Mouse (Mus musculus) G1E (cell line): Measurements from ENCODE around the gene D930048N14Rik. TPM values are rescaled to one million over a fixed set of nuclear protein-coding genes. Genes with fewer than 3 reads are reported as not detected.
"Not testable (repeated sequence)": the region's sequence is repeated elsewhere in the genome, so short reads cannot be mapped to it uniquely, and the experiment has no call there.

Experiments
- ATAC-seq: 2 replicates; pipeline ENCODE4 v1.8.0; 2016; ENCODE audit warnings: mild to moderate bottlenecking; ENCODE audit not compliant: insufficient number of reproducible peaks, poor library complexity, low FRiP score, severe bottlenecking; ENCODE audit errors: extremely low read depth
- DNase-seq: peaks from one replicate; pipeline ENCODE4 v3.0.0; 2012; ENCODE audit warnings: low spot score
- H3K27me3 ChIP-seq: 2 replicates; pipeline ENCODE4 v1.6.1; 2012; ENCODE audit warnings: mild to moderate bottlenecking, low read length, inconsistent platforms; ENCODE audit not compliant: insufficient read depth
- H3K36me3 ChIP-seq: replicated peaks from 2 replicates; pipeline ENCODE3; 2012; ENCODE audit warnings: mild to moderate bottlenecking, inconsistent platforms
- H3K4me1 ChIP-seq: 2 replicates; pipeline ENCODE4 v1.6.1; 2012; ENCODE audit warnings: low read depth, low read length, inconsistent platforms, mixed read lengths; ENCODE audit not compliant: insufficient read depth
- H3K4me3 ChIP-seq: 2 replicates; pipeline ENCODE4 v1.5.1; 2012; ENCODE audit warnings: low read depth, mild to moderate bottlenecking, inconsistent platforms, low read length, moderate library complexity, mixed read lengths
- H3K9me3 ChIP-seq: replicated peaks from 2 replicates; pipeline ENCODE4 v1.6.1; 2012; ENCODE audit warnings: inconsistent platforms
- CTCF ChIP-seq: IDR thresholded peaks from 2 replicates; pipeline ENCODE4 v1.5.1; 2012; ENCODE audit warnings: low read depth, low read length, inconsistent platforms, mixed read lengths
- GATA1 ChIP-seq: IDR thresholded peaks from 2 replicates; pipeline ENCODE4 v1.6.1; 2012; ENCODE audit warnings: borderline replicate concordance, low read length, inconsistent platforms, mixed read lengths
- GATA2 ChIP-seq: IDR thresholded peaks from 2 replicates; pipeline ENCODE4 v1.6.1; 2012; ENCODE audit warnings: low read depth, low read length, inconsistent platforms, borderline replicate concordance
- POLR2AphosphoS5 ChIP-seq: IDR thresholded peaks from 2 replicates; pipeline ENCODE4 v1.6.1; 2012; ENCODE audit warnings: low read depth, low read length, inconsistent platforms; ENCODE audit not compliant: insufficient replicate concordance
- TAL1 ChIP-seq: conservative IDR thresholded peaks from 2 replicates; pipeline ENCODE4 v1.6.1; 2012; ENCODE audit warnings: low read depth, low read length, inconsistent platforms, mixed read lengths
- polyA plus RNA-seq: library from polyadenylated mRNA; stranded (reverse); fragments of >175 nt; gene quantifications from 2 replicates; pipeline ENCODE4 v1.2.3, GENCODE M21; 2012
- total RNA-seq, 2 experiments: library from RNA; stranded (forward) in 1 of 2; stranded (reverse) in 1 of 2; fragments of 200-1000 nt in 1 of 2; fragments of >200 nt in 1 of 2; fragmentation: Nextera tagmentation in 1 of 2; gene quantifications; 2 replicates each; pipeline ENCODE4 v1.2.3; 2014 to 2017

D930048N14Rik gene
- total and polyA plus RNA-seq, 3 experiments = 0.05 TPM; not detected in 2

DNA sequence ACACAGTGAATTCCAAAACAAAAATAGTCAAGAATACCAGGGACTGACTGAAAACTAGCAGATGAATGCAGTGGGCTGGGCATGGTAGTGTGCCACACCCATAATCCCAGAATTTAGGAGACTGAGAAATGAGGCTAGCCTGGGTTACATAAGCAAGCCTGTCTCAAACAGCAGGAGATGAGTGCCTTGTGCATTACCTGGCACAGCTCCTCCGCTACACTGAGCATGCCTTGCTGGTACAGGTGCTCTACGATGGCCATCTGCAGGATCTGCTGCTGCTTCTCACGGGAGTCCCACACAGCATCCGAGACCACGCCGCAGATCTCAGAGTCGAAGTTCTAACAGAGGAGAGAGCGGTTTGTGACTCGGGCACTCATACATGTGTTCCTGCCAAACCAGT, 23.3 kb upstream of the D930048N14Rik start:
- H3K9me3 ChIP-seq = no peaks in the 10 kb centered on the region
- no peak overlapping the region for H3K4me3 ChIP-seq
- TF ChIP-seq POLR2AphosphoS5 (no peak; the same call in 1 of the 2 replicates), TAL1 (no peak), GATA1 (no peak), GATA2 (no peak), CTCF (no peak)
- H3K27me3 ChIP-seq = no peaks in the 10 kb centered on the region
- no peak for ATAC-seq
- no peak for DNase-seq
- peaks cover 98% of the 10 kb centered on the region for H3K36me3 ChIP-seq
- peaks cover 71% of the 10 kb centered on the region for H3K4me1 ChIP-seq

DNA sequence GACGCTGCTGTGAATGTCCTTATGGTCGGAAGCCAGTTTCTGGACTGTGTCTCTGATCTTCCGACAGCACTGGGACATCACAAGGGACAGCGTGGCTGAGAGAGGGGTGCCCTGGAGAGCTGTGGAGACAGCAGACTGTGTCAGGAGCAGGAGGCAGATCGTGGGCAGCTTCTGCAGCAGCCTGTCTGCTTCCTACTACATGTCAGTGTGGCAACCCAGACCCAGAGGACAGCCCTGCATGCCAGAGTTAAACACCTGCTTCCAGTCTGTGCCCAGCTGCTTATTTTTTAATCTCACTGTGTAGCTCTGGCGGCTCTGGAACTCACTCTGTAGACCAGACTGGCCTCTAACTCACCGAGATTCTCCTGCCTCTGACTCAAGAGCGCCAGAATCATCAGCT, 22.8 kb upstream of the D930048N14Rik start:
- Histone ChIP-seq H3K4me1 (peaks cover 70% of the 10 kb centered on the region), H3K36me3 (peaks cover 96% of the 10 kb centered on the region), H3K4me3 (no peak overlapping the region), H3K9me3 (no peaks in the 10 kb centered on the region), H3K27me3 (no peaks in the 10 kb centered on the region)
- ATAC-seq (no peak), DNase-seq (no peak)
- TF ChIP-seq GATA1 = no peak
- TF ChIP-seq TAL1 = no peak
- no peak for TF ChIP-seq CTCF
- no peak for TF ChIP-seq POLR2AphosphoS5
- no peak for TF ChIP-seq GATA2

DNA sequence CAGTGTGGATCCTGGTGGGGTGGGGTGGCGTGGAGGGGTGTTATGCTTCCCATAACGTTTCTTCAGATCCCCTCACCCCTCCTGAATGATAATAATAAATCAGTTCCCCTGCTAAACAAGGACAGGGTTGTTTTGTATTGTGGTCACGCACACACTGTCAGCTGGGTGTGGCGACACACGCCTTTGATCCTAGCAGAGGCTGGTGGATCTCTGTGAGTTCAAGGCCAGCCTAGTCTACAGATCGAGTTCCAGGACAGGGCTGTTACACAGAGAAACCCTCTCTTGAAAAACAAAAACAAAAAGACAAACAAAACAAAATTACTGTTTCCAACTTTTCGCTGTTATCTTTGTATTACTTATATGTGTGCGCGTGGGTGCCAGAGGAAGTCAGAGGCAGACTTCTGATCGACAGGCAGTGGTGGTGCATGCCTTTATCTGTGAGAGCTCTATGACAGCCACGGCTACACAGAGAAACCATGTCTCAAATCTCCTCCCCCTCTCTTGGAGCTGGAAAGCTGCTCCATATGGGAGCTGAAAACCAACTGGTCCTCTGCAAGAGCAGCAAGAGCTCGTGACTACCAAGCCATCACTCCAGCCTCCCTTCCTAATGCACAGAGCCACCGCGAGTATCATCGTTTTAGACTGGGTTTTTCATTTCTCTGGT, 21.0 kb upstream of the D930048N14Rik start:
- peaks cover 64% of the 10 kb centered on the region for H3K4me1 ChIP-seq
- H3K27me3 ChIP-seq = no peaks in the 10 kb centered on the region
- H3K36me3 ChIP-seq = peaks cover 94% of the 10 kb centered on the region

DNA sequence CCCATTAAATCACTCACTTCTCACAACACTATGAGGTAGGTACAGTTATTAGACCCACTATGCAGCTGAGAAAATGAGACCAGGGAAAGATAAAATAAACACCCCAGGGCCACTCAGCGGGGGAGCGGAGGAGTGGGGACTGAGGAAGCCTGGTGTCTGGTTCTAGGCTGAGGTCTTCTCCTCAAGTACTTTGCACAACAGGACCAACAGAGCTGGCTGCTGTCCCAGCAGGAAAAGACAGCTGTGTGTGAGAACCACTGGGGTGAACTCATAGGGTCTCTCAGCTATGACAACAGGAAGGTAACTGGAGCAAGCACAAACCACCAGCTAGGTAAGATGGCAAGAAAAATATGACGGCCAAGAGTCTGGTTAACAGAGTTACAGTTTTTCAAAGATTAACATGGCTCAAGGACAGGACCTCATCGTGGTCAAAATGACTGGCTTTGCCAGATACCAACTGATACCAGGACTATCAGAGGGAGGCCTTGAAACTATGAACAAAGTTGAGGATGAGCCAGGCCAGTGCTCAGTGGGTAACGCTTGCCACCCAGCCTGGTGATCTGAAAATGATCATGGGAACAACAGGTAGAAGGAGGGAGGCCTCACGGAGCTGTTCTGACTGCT, 18.5 kb upstream of the D930048N14Rik start:
- no peak for ATAC-seq
- Histone ChIP-seq H3K4me3 (no peak overlapping the region), H3K9me3 (no peaks in the 10 kb centered on the region), H3K36me3 (peaks cover 70% of the 10 kb centered on the region), H3K4me1 (peaks cover 59% of the 10 kb centered on the region), H3K27me3 (no peaks in the 10 kb centered on the region)
- TF ChIP-seq POLR2AphosphoS5 (no peak), CTCF (no peak), GATA2 (no peak), TAL1 (no peak), GATA1 (no peak)
- DNase-seq = no peak

More for the DNA sequence above, 21.0 kb upstream of the D930048N14Rik start:
- no peak for TF ChIP-seq TAL1
- no peak for TF ChIP-seq POLR2AphosphoS5
- no peak for TF ChIP-seq CTCF
- TF ChIP-seq GATA1 = no peak
- no peak for TF ChIP-seq GATA2
- DNase-seq (no peak), ATAC-seq (no peak)
- Histone ChIP-seq H3K4me3 (no peak overlapping the region), H3K9me3 (no peaks in the 10 kb centered on the region)

DNA sequence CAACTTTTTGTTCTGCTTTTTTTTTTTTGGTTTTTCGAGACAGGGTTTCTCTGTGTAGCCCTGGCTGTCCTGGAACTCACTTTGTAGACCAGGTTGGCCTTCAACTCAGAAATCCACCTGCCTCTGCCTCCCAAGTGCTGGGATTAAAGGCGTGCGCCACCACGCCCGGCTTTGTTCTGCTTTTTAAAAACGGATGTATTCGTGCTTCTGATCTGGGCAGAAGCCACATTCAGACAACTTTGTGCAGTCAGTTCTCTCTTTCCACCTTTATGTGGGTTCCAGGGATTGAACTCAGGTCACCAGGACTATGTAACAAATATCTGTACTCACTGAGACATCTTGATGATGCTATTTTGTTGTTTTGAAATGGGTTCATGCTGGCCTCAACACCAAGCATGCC, 17.6 kb upstream of the D930048N14Rik start:
- Histone ChIP-seq H3K36me3 (peaks cover 61% of the 10 kb centered on the region), H3K4me1 (peaks cover 61% of the 10 kb centered on the region)
- H3K9me3 ChIP-seq, DNase-seq, H3K27me3 ChIP-seq, ATAC-seq, H3K4me3 ChIP-seq: not testable (repeated sequence)

DNA sequence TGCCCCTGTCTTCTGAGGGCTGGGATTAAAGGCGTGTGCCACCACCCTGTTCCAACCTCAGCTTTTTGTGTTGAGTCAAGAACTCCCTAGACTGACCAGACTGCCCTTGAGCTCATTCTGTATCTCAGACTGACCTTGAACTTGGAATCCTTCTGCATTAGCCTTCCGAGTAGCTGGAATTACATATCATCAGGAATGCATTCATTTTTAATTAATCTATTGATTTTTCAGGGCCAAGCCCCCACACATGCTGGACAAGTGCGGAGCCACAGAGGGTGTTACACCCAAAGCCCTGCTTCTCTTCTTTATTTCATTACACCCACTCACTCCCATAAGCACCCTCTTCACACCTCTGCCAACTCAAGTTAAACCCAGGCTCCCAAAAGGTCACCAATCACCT, 17.0 kb upstream of the D930048N14Rik start:
- Histone ChIP-seq H3K36me3 (peaks cover 57% of the 10 kb centered on the region), H3K27me3 (no peaks in the 10 kb centered on the region), H3K4me1 (peaks cover 62% of the 10 kb centered on the region), H3K4me3 (no peak overlapping the region), H3K9me3 (no peaks in the 10 kb centered on the region)
- ATAC-seq (no peak), DNase-seq (no peak)
- TF ChIP-seq CTCF (no peak), TAL1 (no peak), GATA2 (no peak), GATA1 (no peak), POLR2AphosphoS5 (no peak)
